Mouse (Mus musculus): Measurements from ENCODE around the gene Gnat2. TPM values are rescaled to one million over a fixed set of nuclear protein-coding genes. Genes with fewer than 3 reads are reported as not detected.

Gene Gnat2
- total RNA-seq, 2 experiments from 2014 or later = 0.21 TPM; not detected in 1

Other genes starting within 250 kb of the Gnat2 start
- gene Eps8l3, start 215.6 kb upstream of the Gnat2 start, total RNA-seq (2021) = not detected
- 100 to 1,000 TPM; 229 to 250 TPM for gene Gstm5, start 197.0 kb upstream of the Gnat2 start, total RNA-seq (2021)
- gene Gstm7, start 161.0 kb upstream of the Gnat2 start, total RNA-seq (2021) = 10 to 100 TPM; 91.2 to 99.8 TPM
- gene Gstm6, start 149.0 kb upstream of the Gnat2 start, total RNA-seq (2021) = 1 to 10 TPM; 5.8 to 6.7 TPM
- gene Gstm3, start 123.5 kb upstream of the Gnat2 start, total RNA-seq (2021) = not detected
- gene Gstm2, start 106.3 kb upstream of the Gnat2 start, total RNA-seq (2021) = 1 to 10 TPM; 5.0 to 5.7 TPM
- 100 to 1,000 TPM; 279 to 320 TPM for gene Gstm1, start 74.8 kb upstream of the Gnat2 start, total RNA-seq (2021)
- gene Gstm4, start 47.9 kb upstream of the Gnat2 start, total RNA-seq (2021) = 10 to 100 TPM; 11.5 to 11.6 TPM
- gene Ampd2, start 6.1 kb upstream of the Gnat2 start, total RNA-seq (2021) = 10 to 100 TPM; 52.3 to 58.5 TPM
- gene Gnai3, start 53.4 kb downstream of the Gnat2 start, total RNA-seq (2021) = 10 to 100 TPM; 29.0 to 30.4 TPM
- 10 to 100 TPM; 18.4 to 22.3 TPM for gene Gpr61, start 62.1 kb downstream of the Gnat2 start, total RNA-seq (2021)
- 10 to 100 TPM; 78.2 to 79.7 TPM for gene Amigo1, start 93.5 kb downstream of the Gnat2 start, total RNA-seq (2021)
- 10 to 100 TPM; 20.6 to 21.4 TPM for gene Cyb561d1, start 108.4 kb downstream of the Gnat2 start, total RNA-seq (2021)
- 10 to 100 TPM; 22.9 to 27.9 TPM for gene Atxn7l2, start 118.1 kb downstream of the Gnat2 start, total RNA-seq (2021)
- gene Sypl2, start 133.9 kb downstream of the Gnat2 start, total RNA-seq (2021) = 1 to 10 TPM; 2.3 TPM
- gene Psma5, start 164.1 kb downstream of the Gnat2 start, total RNA-seq (2021) = 10 to 100 TPM; 68.9 to 76.7 TPM
- 100 to 1,000 TPM; 305 to 320 TPM for gene Sort1, start 191.3 kb downstream of the Gnat2 start, total RNA-seq (2021)

All from left cerebral cortex, adult 18-20 months (tissue).